Mouse (Mus musculus) embryo, embryonic 10.5 days (tissue): Measurements from ENCODE around the gene Slpi.

Experiments
- DNase-seq: peaks from one replicate; pipeline ENCODE4 v3.0.0-alpha.2; 2015; ENCODE audit warnings: low spot score

Slpi gene

GRCm38 (mm10) chr2:164389020-164389419 is at the start of gene Slpi:
Gene Slpi, minus strand, starts transcription at chr2:164389095.
- peak; percentile 63 for DNase-seq

GRCm38 (mm10) chr2:164438257-164438656 is 49.4 kb upstream of the Slpi start:
- DNase-seq = no peak

GRCm38 (mm10) chr2:164437710-164438109 is 48.8 kb upstream of the Slpi start:
- DNase-seq = no peak

GRCm38 (mm10) chr2:164436961-164437360 is 48.1 kb upstream of the Slpi start:
- DNase-seq = no peak

- peak; percentile 39 for DNase-seq
These were observed 47.5 kb upstream of the Slpi start for GRCm38 (mm10) chr2:164436215-164436913.

GRCm38 (mm10) chr2:164435216-164436090 is 46.6 kb upstream of the Slpi start:
- DNase-seq = no peak

GRCm38 (mm10) chr2:164434681-164435080 is 45.8 kb upstream of the Slpi start:
- DNase-seq = no peak

GRCm38 (mm10) chr2:164433278-164433895 is 44.5 kb upstream of the Slpi start:
- no peak for DNase-seq

- DNase-seq = no peak
These were observed 43.8 kb upstream of the Slpi start for GRCm38 (mm10) chr2:164432541-164433191.

- DNase-seq = no peak
These were observed 43.0 kb upstream of the Slpi start for GRCm38 (mm10) chr2:164431676-164432465.

- DNase-seq = peak; percentile 44
These were observed 41.8 kb upstream of the Slpi start for GRCm38 (mm10) chr2:164430697-164431096.

- DNase-seq = no peak
These were observed 41.2 kb upstream of the Slpi start for GRCm38 (mm10) chr2:164429881-164430615.

- no peak for DNase-seq
These were observed 39.6 kb upstream of the Slpi start for GRCm38 (mm10) chr2:164428451-164428850.

- DNase-seq = no peak
These were observed 38.1 kb upstream of the Slpi start for GRCm38 (mm10) chr2:164426952-164427351.

GRCm38 (mm10) chr2:164426121-164426520 is 37.2 kb upstream of the Slpi start:
- peak; percentile 50 for DNase-seq

GRCm38 (mm10) chr2:164425401-164425800 is 36.5 kb upstream of the Slpi start:
- no peak for DNase-seq

- no peak for DNase-seq
These were observed 35.5 kb upstream of the Slpi start for GRCm38 (mm10) chr2:164424406-164424805.

- DNase-seq = no peak
These were observed 34.6 kb upstream of the Slpi start for GRCm38 (mm10) chr2:164423464-164423863.

- DNase-seq = no peak
These were observed 33.9 kb upstream of the Slpi start for GRCm38 (mm10) chr2:164422675-164423393.

GRCm38 (mm10) chr2:164421979-164422378 is 33.1 kb upstream of the Slpi start:
- no peak for DNase-seq
